Mouse (Mus musculus) layer of hippocampus, postnatal 36 days (tissue): Measurements from ENCODE around the gene Trpm2. TPM values are rescaled to one million over a fixed set of nuclear protein-coding genes. Genes with fewer than 3 reads are reported as not detected.
"Not testable (repeated sequence)": the region's sequence is repeated elsewhere in the genome, so short reads cannot be mapped to it uniquely, and the experiment has no call there.

Experiments used
- DNase-seq, 2 experiments: peaks; one replicate each; pipeline ENCODE4 v3.0.0; 2022
- total RNA-seq, 2 experiments: library from RNA; stranded (reverse); gene quantifications; 2 replicates each; pipeline ENCODE4 v1.2.3; 2021

The Trpm2 gene
- 10 to 100 TPM; 30.3 to 40.0 TPM for total RNA-seq

GRCm38 (mm10) chr10:77970481-77970880 is at the start of gene Trpm2:
Gene Trpm2 (minus strand): TSS chr10:77970563.
- DNase-seq, result no peak

GRCm38 (mm10) chr10:78019984-78020383 is 49.6 kb upstream of the Trpm2 start:
- not testable (repeated sequence) for DNase-seq

GRCm38 (mm10) chr10:78019291-78019690 is 48.9 kb upstream of the Trpm2 start:
- no peak for DNase-seq

DNA sequence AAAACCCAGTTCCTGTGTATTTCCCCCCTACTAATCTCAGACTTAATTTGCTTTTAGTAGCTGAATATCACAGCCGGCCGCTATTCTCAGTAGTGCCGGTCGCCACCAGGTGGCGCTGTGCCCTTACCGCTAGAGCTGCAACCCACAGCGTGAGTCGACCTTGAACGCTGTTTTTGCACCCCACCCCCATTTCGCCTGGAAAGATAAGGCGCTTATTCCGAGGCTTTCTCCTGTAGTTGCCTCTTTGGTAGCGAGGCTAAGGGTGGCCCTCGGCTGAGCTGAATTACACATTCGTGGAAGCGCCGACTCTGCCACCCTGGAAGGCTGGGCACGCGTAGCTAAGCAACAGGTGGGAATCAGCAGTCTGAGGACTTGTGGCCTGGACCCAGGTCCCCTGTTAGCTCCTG is 48.4 kb upstream of the Trpm2 start:
- peak; percentile 61 to 65 for DNase-seq

GRCm38 (mm10) chr10:78016366-78016765 is 46.0 kb upstream of the Trpm2 start:
- DNase-seq, result no peak

- no peak for DNase-seq
Observed at GRCm38 (mm10) chr10:78015489-78015888, 45.1 kb upstream of the Trpm2 start.

DNA sequence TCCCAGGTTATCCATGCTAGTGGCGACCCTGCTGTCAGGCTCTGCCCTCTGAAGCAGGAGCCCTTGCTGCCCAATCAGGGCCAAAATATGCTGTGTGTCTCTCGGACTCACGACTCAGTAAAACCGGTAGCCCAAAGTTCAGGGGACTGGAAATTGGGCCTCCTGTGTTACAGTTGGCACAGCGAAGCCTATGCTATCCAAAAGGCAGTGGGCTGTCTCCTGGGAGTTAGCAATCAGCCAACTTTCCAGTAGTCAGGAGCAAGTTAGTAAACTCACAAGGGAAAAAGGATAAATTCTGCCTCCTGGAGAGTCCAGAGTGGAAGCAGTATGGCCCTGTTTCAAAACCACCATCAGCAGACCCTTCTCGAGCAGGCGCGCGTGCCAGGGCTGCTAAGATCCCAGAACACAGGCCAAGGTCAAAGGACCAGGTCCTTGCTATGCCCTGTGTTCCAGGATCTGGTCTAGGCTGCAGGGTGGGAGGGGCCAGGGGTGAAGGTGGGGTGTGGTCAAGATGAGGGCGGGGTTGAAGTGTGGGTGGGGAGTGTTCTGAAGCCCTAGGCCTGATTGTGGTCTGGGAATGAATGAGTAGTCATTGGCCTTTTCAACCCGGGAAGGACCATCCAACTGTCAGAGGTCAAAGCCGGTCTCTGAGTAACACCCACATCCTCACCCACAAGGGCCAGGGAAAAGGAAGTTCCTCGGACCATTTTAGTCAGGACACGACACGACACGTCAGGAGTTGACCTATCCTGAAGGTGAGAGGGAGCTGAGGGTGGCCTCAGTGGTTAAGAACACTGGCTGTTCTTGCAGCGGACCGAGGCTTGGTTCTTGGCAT is 42.5 kb upstream of the Trpm2 start:
- DNase-seq, result no peak

DNA sequence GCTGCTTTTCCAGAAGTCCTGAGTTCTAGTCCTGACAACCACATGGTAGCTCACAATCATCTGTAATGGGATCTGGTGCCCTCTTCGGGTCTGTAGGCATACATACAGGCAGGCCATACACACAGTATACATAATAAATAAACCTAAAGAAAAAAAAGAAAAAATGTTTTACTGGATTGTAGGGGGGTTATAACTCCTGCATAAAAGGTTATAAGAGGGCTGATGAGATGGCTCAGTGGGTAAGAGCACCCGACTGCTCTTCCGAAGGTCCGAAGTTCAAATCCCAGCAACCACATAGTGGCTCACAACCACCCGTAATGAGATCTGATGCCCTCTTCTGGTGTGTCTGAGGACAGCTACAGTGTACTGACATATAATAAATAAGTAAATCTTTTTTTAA is 40.8 kb upstream of the Trpm2 start:
- not testable (repeated sequence) for DNase-seq

DNA sequence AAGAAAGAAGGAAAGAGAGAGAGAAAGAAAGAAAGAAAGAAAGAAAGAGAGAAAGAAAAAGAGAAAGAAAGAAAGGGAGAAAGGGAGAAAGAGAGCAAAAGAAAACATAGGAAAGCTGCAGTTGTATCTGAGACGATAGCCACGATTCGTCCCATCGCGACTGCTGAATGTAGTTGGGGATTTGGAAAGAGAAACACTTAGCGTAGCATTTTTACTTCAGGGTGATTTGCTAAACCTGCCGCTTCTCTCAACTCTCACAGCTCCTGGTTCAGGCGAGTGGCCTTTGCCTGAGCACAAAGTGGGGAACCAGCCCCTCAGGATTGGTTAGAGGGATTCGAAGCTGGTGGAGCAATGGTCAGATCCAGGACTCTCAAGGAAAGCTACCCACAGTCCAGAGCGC is 40.0 kb upstream of the Trpm2 start:
- DNase-seq, result no peak

- DNase-seq, result no peak
Observed at GRCm38 (mm10) chr10:78009945-78010293, 39.6 kb upstream of the Trpm2 start, which contains the start of gene Pfkl. Gene Pfkl (minus strand): TSS chr10:78010083.

DNA sequence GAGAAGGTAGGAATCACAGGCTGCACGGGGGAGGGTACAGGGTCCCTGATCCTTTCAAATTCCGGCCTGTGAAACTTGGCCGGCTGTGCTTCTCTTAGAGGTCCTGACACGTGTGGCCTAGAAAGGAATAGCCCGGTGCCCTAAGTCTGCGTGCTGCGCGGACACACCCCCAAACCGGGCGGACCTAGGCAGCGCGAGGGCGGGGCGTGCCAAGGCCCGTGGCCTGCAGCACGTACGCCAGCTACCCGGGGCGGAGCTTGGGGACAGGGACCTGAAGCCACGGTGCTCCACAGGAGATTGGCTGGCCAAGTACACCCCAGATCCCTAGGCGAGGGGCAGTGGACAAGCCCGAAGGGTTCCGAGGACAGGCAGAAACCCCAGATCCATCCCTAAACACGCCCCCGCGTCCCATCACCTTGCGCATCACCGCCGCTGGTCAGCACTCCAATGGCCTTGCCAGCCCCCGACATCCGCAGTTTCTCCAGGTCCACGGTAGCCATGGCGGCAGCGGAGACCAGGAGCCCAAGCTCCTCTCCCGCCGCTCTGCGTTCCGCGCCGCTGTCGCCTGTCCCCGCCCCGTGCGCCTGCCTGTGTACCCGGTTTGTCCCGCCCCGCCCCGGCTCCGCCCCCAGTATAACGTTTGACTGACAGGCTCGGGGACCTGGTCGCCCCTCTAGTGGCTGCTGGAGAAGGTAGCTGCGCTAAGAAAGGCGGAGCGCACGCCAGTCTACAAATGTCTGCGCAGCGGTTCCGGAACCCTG is 39.0 kb upstream of the Trpm2 start:
- DNase-seq, result peak; percentile 91 to 92

GRCm38 (mm10) chr10:78008169-78008568 is 37.8 kb upstream of the Trpm2 start:
- DNase-seq, result no peak

DNA sequence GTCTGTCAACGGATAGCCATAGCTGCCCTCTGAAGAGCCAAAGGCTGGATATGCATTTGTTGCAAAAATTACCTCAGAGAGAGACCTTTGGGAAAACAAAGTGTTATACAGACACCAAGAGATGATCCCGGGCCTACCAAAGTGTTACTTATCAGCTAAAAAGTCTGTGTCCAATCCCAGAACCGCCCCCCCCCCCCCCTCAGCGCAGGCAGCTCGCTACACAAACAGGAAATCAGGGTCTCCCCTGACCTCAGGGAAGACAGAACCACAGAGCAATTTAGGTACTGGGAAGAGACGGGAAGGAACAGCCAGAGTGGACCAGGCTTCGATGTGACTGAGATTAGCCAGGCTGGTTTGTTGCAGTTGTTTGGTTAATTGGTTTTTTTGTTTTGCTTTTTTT is 36.8 kb upstream of the Trpm2 start:
- DNase-seq, result no peak

GRCm38 (mm10) chr10:78005791-78006438 is 35.6 kb upstream of the Trpm2 start:
- DNase-seq, result no peak

- peak in 1 of 2 experiments; percentile 55 for DNase-seq
Observed at GRCm38 (mm10) chr10:78004479-78005100, 34.2 kb upstream of the Trpm2 start.

GRCm38 (mm10) chr10:78002316-78002715 is 32.0 kb upstream of the Trpm2 start:
- DNase-seq, result no peak

- DNase-seq, result peak; percentile 87 to 88
Observed at GRCm38 (mm10) chr10:78001796-78002195, 31.4 kb upstream of the Trpm2 start.

DNA sequence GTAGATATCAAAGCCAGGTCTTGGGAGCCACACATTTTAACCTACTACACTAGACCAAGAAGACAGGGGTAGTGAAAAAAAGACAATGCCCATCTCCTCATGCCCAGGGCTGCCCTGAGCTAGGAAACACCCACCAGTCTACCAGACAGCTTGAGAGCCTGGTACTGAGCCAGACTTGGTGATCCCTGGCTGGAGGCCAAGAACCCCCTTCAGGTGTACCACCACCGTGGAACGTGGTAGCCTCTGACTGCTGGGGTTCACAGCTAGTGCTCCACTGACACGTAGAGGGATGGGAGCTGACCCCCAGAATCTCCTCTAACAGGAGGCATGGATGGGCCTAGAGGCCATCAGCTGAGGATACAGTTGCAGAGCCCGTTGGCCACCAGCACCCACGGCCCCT is 29.8 kb upstream of the Trpm2 start:
- DNase-seq, result no peak

DNA sequence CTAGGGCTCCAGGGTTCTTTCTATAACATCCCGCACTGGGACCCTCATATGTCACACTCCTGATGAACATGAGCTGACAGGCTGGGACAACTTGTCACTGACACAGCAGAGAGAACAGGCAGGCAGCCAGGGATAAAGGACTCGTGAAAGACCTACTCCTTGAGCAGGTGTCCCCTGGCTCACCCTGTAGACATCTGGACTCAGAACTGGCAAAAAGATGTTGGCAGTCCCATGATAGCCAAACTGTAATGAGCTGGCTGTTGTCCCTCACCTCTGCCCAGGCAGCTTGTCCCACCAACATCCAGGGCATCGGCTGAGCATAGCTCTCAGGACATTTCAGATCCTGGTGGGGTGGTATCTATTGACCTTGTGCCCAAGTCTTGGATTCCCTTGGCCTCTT is 25.3 kb upstream of the Trpm2 start:
- DNase-seq, result no peak

DNA sequence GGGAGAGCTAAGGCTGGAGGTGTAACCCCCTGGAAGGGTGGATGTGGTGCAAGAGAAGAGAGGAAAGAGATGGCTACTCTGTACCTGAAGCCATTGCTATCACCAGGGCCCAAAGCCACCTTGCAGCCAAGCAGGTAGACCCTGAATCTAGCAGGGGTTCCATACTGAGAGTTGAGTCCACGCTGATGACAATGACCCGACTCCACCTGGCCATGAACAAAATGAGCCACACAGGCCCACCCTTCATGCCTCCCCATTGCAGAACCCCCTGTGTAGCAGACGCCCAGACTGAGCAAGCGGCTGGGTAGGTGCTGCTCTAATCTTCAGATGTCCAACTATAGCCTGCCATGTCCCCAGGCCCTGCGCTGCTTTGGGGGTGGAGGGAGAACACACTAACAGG is 15.4 kb upstream of the Trpm2 start:
- DNase-seq, result no peak

GRCm38 (mm10) chr10:77984660-77985059 is 14.3 kb upstream of the Trpm2 start:
- DNase-seq, result peak; percentile 63 to 69
